Comparison of ENCODE assay signal across 8 mouse cellular contexts in genomic region chr1:120013111-120013510, GRCm38 (mm10). TPM values are rescaled to one million over a fixed set of nuclear protein-coding genes. Genes with fewer than 3 reads are reported as not detected.
DNase-seq lines count a peak whose midpoint lies in the region; ATAC-seq and TF ChIP-seq lines count a peak whose summit lies in the region.
"Had no signal": no experiment of that assay in that cellular context is flagged by ENCODE, and none has a peak within 500 bp of the region (broad histone marks: within the 10 kb centered on the region; RNA-seq: fewer than 3 reads in every experiment).

No protein-coding gene starts in this region.

- peak; percentile 54 for TF ChIP-seq CTCF in C2C12 (IDR thresholded peaks at IDR 0.05; ENCODE audit: control insufficient read depth, insufficient read depth, insufficient read length)
- peak; percentile 61 for TF ChIP-seq CTCF in cerebellum, adult 2 months (IDR thresholded peaks at IDR 0.05; ENCODE audit: borderline replicate concordance, insufficient read depth, low read depth, low read length)
- TF ChIP-seq CTCF in kidney, postnatal 0 days (IDR thresholded peaks at IDR 0.05; ENCODE audit: low read depth), result peak; percentile 82
- peak; percentile 69 for TF ChIP-seq CTCF in lung, adult 2 months (IDR thresholded peaks at IDR 0.05; ENCODE audit: insufficient read depth, low read length)

- H3K79me3 ChIP-seq in C2C12 (ENCODE audit: low read depth), result no peaks in the 10 kb centered on the region

- ATAC-seq in kidney, postnatal 0 days (replicated peaks; ENCODE audit: low FRiP score, low read depth), result peak; percentile 47

- no peak for TF ChIP-seq POLR2A in cerebellum, adult 2 months (IDR thresholded peaks at IDR 0.05; ENCODE audit: borderline replicate concordance, insufficient read depth, low read length)
- TF ChIP-seq POLR2A in lung, adult 2 months (IDR thresholded peaks at IDR 0.05; ENCODE audit: borderline replicate concordance, extremely low read depth, low read depth, low read length), result no peak

- H3K27me3 ChIP-seq in C2C12 (ENCODE audit: control insufficient read depth, insufficient read depth, insufficient read length), result peaks cover 20% of the 10 kb centered on the region
- 0 out of 2 replicates have a peak, but pooled peaks cover 1% of the 10 kb centered on the region for H3K27me3 ChIP-seq in cerebellum, adult 2 months (ENCODE audit: control insufficient read depth, insufficient read depth, low read length)
- H3K27me3 ChIP-seq in kidney, postnatal 0 days (ENCODE audit: insufficient read depth, low read length), result no peaks in the 10 kb centered on the region

- H3K4me2 ChIP-seq in kidney, postnatal 0 days (ENCODE audit: low read length), result no peak overlapping the region
- H3K4me2 ChIP-seq: heart, embryonic 15.5 days had no signal

- H3K4me3 ChIP-seq in C2C12 (ENCODE audit: insufficient read depth, poor library complexity, severe bottlenecking), result no peak overlapping the region
- H3K4me3 ChIP-seq in cerebellum, adult 2 months (replicated peaks; ENCODE audit: insufficient read depth, low read depth, low read length), result no peak overlapping the region
- no peak overlapping the region for H3K4me3 ChIP-seq in kidney, postnatal 0 days (replicated peaks; ENCODE audit: low read depth, low read length)
- H3K4me3 ChIP-seq in lung, adult 2 months (replicated peaks; ENCODE audit: extremely low read depth, low read depth, low read length), result no peak overlapping the region
- H3K4me3 ChIP-seq: heart, embryonic 15.5 days had no signal

- H3K79me2 ChIP-seq in C2C12 (ENCODE audit: control insufficient read depth, insufficient read depth), result no peaks in the 10 kb centered on the region

- no peaks in the 10 kb centered on the region for H3K9me3 ChIP-seq in kidney, postnatal 0 days (replicated peaks; ENCODE audit: low read length)
- H3K9me3 ChIP-seq: heart, embryonic 15.5 days had no signal

- no peak overlapping the region for H3ac ChIP-seq in C2C12 (ENCODE audit: control insufficient read depth, insufficient read length, low read depth)

- no peaks in the 10 kb centered on the region for H3K36me3 ChIP-seq in C2C12 (ENCODE audit: control insufficient read depth, insufficient read depth)
- H3K36me3 ChIP-seq in kidney, postnatal 0 days (ENCODE audit: insufficient read depth, low read length), result no peaks in the 10 kb centered on the region
- H3K36me3 ChIP-seq: heart, embryonic 15.5 days had no signal

- H3K27ac ChIP-seq in cerebellum, adult 2 months (ENCODE audit: insufficient read depth, low read length), result no peak overlapping the region
- H3K27ac ChIP-seq in kidney, postnatal 0 days, result no peak overlapping the region
- H3K27ac ChIP-seq: heart, embryonic 15.5 days had no signal

- no peak overlapping the region for H3K9ac ChIP-seq in kidney, postnatal 0 days (ENCODE audit: low read depth, low read length)
- H3K9ac ChIP-seq: heart, embryonic 15.5 days had no signal

- no peaks in the 10 kb centered on the region for H3K4me1 ChIP-seq in cerebellum, adult 2 months (ENCODE audit: control insufficient read depth, insufficient read depth, low read length)
- H3K4me1 ChIP-seq in kidney, postnatal 0 days (replicated peaks; ENCODE audit: insufficient read depth, low read length), result peaks cover 4% of the 10 kb centered on the region; the same call in 1 of the 2 replicates
- no peaks in the 10 kb centered on the region for H3K4me1 ChIP-seq in lung, adult 2 months (ENCODE audit: control insufficient read depth, insufficient read depth, low read length)

- DNase-seq in MEL-GATA-1-ER (ENCODE audit: extremely low read depth, low read depth), result peak; percentile 28
- DNase-seq in cerebellum, adult 2 months, result peak; percentile 46 to 67
- DNase-seq in gastrocnemius, adult 18-20 months (ENCODE audit: low spot score), result peak; percentile 61
- peak; percentile 72 for DNase-seq in kidney, postnatal 0 days (ENCODE audit: low spot score)
- peak; percentile 69 for DNase-seq in lung, adult 2 months
- DNase-seq in right cerebral cortex, postnatal 14 days, result peak; percentile 71

TF ChIP-seq in C2C12, 6 proteins besides CTCF, POLR2A, EP300 and RAD21:
- TF ChIP-seq FOSL1 (IDR thresholded peaks at IDR 0.05; ENCODE audit: insufficient read depth, low read length, poor library complexity, severe bottlenecking) (no peak), MAX (IDR thresholded peaks at IDR 0.05) (no peak), MYOG (IDR thresholded peaks at IDR 0.05; ENCODE audit: control insufficient read depth, extremely low read depth, insufficient read length) (no peak), USF1 (IDR thresholded peaks at IDR 0.05; ENCODE audit: low read depth) (no peak), MYOD1 (IDR thresholded peaks at IDR 0.05; ENCODE audit: control insufficient read depth, insufficient read length, low read depth) (no peak)

RNA-seq across cellular contexts. Expression of gene Sctr, which starts 6.4 kb away (rescaled TPM):
- 0.07 TPM for polyA plus RNA-seq in C2C12 (2012; fragmentation: generic; extraction: Trizol)
- 0.19 and 0.25 TPM in 2 replicates for polyA plus RNA-seq in cerebellum, adult 2 months (2012; rRNA removed)
- total RNA-seq in gastrocnemius, adult 18-20 months (2021), result 1 to 10 TPM; 3.4 to 4.2 TPM
- polyA plus RNA-seq in kidney, postnatal 0 days (2015; fragmentation: Nextera tagmentation; extraction: Ambion mirVana), result 0.63 and 0.75 TPM in 2 replicates
- 0.33 and 0.63 TPM in 2 replicates for polyA plus RNA-seq in lung, adult 2 months (2012; rRNA removed)
- polyA plus RNA-seq: heart, embryonic 15.5 days had no signal

RNA-seq across cellular contexts. Expression of gene Cfap221, which starts 16.1 kb away (rescaled TPM):
- polyA plus RNA-seq in C2C12 (2012; fragmentation: generic; extraction: Trizol), result not detected
- polyA plus RNA-seq in cerebellum, adult 2 months (2012; rRNA removed), result 0.08 and 0.14 TPM in 2 replicates
- not detected for total RNA-seq in gastrocnemius, adult 18-20 months (2021)
- polyA plus RNA-seq in kidney, postnatal 0 days (2015; fragmentation: Nextera tagmentation; extraction: Ambion mirVana), result not detected in 2 replicates
- 0.66 and 0.69 TPM in 2 replicates for polyA plus RNA-seq in lung, adult 2 months (2012; rRNA removed)
